Mouse (Mus musculus) naive thymus-derived CD4-positive, alpha-beta T cell, adult 5 months (primary cell): ENCODE data around the gene Epb41. TPM values are rescaled to one million over a fixed set of nuclear protein-coding genes. Genes with fewer than 3 reads are reported as not detected.

Source experiments
- polyA plus RNA-seq: library from polyadenylated mRNA; unstranded; fragments of 100-300 nt; shearing (Covaris generic); gene quantifications from one replicate; pipeline ENCODE4 v1.2.1, GENCODE M21; 2017

The Epb41 gene
- 230 TPM for polyA plus RNA-seq

DNA sequence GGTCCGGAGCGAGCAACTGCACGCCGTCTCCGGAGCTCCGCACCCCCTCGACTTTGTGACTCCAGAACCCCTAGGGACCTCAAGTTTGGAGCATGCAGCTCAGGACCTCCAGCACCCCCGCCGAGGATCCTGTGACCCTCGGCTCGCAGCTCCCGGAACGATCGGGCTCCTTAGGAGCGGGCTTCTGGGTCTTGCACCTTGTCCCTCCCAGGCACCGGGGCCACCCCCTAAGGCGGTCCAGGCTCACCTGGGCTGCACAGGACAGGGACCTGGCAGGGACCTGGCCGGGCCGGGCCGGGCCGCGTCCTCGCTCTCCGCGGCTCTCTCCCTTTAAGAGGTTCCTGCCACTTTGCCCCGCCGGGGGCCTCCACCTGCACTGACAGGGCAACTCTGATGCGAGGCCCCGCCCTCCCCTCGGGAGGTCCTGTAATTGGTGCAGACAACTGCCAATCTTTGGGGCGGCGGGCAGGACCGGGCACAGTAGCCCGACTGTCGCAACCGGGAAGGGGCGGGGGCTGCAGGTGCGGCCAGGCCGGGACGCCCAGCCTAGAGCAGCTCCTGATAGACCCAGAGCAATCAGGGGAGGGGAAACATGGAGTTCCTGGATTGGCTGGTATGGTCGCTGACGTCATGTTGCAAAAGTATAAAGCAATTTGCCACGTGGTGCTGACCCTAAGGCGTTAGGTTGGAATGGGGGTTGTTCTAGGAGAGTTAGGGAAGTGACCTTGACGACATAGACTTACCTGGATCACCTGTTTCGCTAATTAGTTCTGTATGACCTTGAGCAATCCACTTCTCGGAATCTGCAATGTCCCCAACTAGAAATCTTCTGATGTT, at the start of gene Epb41:
Gene Epb41, minus strand, starts transcription at position 389 of the 837 bp plus-strand sequence.

DNA sequence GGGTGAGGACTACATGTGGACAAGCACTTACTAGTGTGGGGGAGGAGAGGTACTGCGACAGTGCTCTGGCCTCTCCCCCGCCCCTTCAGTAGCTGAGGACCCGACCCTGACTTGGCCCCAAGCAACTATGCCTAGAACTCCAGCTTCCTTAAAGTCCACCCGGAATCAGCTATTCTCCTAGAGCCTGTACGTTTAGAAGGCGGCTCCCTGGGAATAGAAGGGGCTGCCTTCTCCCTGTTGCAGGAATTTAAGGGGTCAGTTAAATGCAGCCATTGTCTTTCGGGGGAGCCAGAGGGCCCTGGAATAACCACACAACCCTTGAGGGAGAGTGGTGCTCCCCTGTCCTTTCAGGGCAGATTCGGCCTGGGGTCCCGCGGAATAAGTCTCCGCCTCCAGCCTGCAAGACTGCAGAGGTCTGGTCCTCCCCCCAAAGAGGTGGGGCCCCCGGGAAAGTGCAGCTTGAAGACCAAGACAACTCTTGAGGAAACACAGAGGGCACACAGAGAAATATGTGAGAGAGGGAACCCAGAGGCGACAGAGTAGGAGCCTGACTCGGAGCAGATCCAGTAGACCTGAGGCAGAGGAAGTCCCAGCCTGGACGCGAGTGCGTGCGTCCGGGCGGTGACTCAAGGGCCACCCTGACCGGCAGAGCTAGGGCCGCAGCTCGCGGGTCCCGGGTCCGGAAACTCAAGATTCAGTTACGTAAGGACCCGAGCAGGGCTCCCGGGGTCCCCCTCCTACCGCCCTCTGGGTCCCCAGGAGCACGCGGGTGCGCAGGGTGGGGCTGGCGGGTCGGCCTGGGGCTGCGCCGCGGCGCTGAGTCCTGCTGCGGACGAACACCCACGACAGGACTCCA, 816 bp downstream of the Epb41 start, which contains the start of gene Gm10300:
Gene Gm10300, plus strand, starts transcription at position 621 of the 856 bp plus-strand sequence.

DNA sequence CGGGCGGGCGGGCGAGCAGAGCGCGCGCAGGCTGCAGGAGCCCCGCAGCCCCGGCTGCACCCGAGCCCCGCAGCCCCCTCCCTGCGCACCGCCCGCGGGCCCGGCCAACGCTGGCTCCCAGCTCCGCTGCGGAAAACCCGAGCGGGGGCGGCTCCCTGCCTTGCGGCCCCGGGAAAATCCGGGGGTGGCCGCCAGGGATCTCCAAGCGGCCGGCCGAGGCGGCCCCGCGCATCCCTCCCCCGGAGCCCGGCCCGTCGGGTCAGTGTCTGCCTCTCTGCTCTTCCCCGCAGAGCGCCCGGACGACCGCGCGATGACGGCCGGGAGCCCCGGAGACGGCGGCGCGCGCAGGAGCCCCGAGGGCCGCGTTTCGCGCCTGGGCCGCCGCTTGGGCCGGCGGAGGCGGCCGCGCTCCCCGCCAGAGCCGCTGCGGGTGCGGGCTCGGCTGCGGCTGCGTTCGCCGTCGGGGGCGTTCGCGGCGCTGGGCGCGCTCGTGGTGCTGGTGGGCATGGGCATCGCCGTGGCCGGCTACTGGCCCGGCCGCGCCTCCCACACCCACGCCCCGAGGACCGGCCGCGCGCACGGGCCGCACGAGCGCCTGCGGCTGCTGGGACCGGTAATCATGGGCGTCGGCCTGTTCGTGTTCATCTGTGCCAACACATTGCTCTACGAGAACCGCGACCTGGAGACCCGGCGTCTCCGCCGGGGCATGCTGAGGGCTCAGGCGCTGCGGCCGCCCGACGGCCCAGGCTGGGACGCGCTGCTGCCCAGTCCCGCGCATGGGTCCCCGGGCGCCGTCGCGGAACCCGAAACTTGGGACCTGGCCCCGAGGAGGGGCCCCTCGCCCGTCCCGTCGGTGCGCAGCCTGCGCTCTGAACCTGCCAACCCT, 153.4 kb downstream of the Epb41 start, which contains the start of gene Tmem200b:
Gene Tmem200b, plus strand, starts transcription at position 311 of the 886 bp plus-strand sequence.

Other genes with a start within 250 kb of the Epb41 start
- gene Ptpru, start 237.0 kb downstream of the Epb41 start, polyA plus RNA-seq = 0.09 TPM
- 28.7 TPM for gene Mecr, start 231.9 kb downstream of the Epb41 start, polyA plus RNA-seq
- gene Srsf4, start 201.7 kb downstream of the Epb41 start, polyA plus RNA-seq = 159 TPM
- not detected for gene Tmem200b, start 153.6 kb downstream of the Epb41 start, polyA plus RNA-seq
- gene Gm10300, start 624 bp downstream of the Epb41 start, polyA plus RNA-seq = 0.20 TPM
- gene Oprd1, start 69.2 kb upstream of the Epb41 start, polyA plus RNA-seq = not detected
- gene Ythdf2, start 137.0 kb upstream of the Epb41 start, polyA plus RNA-seq = 94.5 TPM
- 4.5 TPM for gene Gmeb1, start 186.3 kb upstream of the Epb41 start, polyA plus RNA-seq
- 45.0 TPM for gene Taf12, start 199.1 kb upstream of the Epb41 start, polyA plus RNA-seq
- not detected for gene Rab42, start 228.1 kb upstream of the Epb41 start, polyA plus RNA-seq